Mouse (Mus musculus) megakaryocyte, embryonic 14.5 days (primary cell): ENCODE data around the gene Smyd3. TPM values are rescaled to one million over a fixed set of nuclear protein-coding genes. Genes with fewer than 3 reads are reported as not detected.

Experiments
- H3K27me3 ChIP-seq: replicated peaks from 2 replicates; pipeline ENCODE3; 2012; ENCODE audit warnings: inconsistent platforms
- H3K36me3 ChIP-seq: replicated peaks from 2 replicates; pipeline ENCODE3; 2012; ENCODE audit warnings: low read length, inconsistent platforms, mixed read lengths
- H3K4me1 ChIP-seq: 2 replicates; pipeline ENCODE4 v1.6.1; 2012; ENCODE audit warnings: inconsistent platforms
- H3K4me3 ChIP-seq: replicated peaks from 2 replicates; pipeline ENCODE3; 2012; ENCODE audit warnings: moderate library complexity, mild to moderate bottlenecking, inconsistent platforms
- H3K9me3 ChIP-seq: 2 replicates; pipeline ENCODE4 v1.6.1; 2012; ENCODE audit warnings: inconsistent platforms
- FLI1 ChIP-seq: IDR thresholded peaks from 2 replicates; pipeline ENCODE4 v1.6.1; 2012; ENCODE audit warnings: low read length, inconsistent platforms, mixed read lengths
- GATA1 ChIP-seq: IDR thresholded peaks from 3 replicates; pipeline ENCODE4 v1.6.1; 2012; ENCODE audit warnings: mixed read lengths, low read length, inconsistent platforms, borderline replicate concordance
- polyA plus RNA-seq: library from polyadenylated mRNA; stranded (reverse); fragments of >175 nt; gene quantifications from 2 replicates; pipeline ENCODE4 v1.2.3, GENCODE M21; 2012; ENCODE audit warnings: low replicate concordance; ENCODE audit not compliant: insufficient read depth

The Smyd3 gene
- polyA plus RNA-seq, 1 experiment: 2.4 TPM

- no peaks in the 10 kb centered on the region for H3K4me1 ChIP-seq
- peak overlapping the region; percentile 39 for H3K4me3 ChIP-seq
- no peaks in the 10 kb centered on the region for H3K27me3 ChIP-seq
- TF ChIP-seq GATA1 (no peak), FLI1 (no peak)
- H3K9me3 ChIP-seq: 0 out of 2 replicates have a peak, but pooled peaks cover 4% of the 10 kb centered on the region
- no peaks in the 10 kb centered on the region for H3K36me3 ChIP-seq
These were observed 463.3 kb downstream of the Smyd3 start for GRCm38 (mm10) chr1:179054385-179055116.

- TF ChIP-seq GATA1 (no peak), FLI1 (no peak)
- H3K4me1 ChIP-seq: no peaks in the 10 kb centered on the region
- no peak overlapping the region for H3K4me3 ChIP-seq
These were observed 465.2 kb downstream of the Smyd3 start for GRCm38 (mm10) chr1:179052545-179053180.

GRCm38 (mm10) chr1:179047931-179048596, 469.8 kb downstream of the Smyd3 start:
- H3K4me1 ChIP-seq: no peaks in the 10 kb centered on the region
- no peaks in the 10 kb centered on the region for H3K9me3 ChIP-seq
- no peaks in the 10 kb centered on the region for H3K36me3 ChIP-seq
- no peaks in the 10 kb centered on the region for H3K27me3 ChIP-seq
- H3K4me3 ChIP-seq: no peak overlapping the region
- TF ChIP-seq GATA1 (no peak), FLI1 (no peak)

More at GRCm38 (mm10) chr1:179052545-179053180, 465.2 kb downstream of the Smyd3 start:
- Histone ChIP-seq H3K36me3 (no peaks in the 10 kb centered on the region), H3K27me3 (no peaks in the 10 kb centered on the region), H3K9me3 (0 out of 2 replicates have a peak, but pooled peaks cover 1% of the 10 kb centered on the region)

DNA sequence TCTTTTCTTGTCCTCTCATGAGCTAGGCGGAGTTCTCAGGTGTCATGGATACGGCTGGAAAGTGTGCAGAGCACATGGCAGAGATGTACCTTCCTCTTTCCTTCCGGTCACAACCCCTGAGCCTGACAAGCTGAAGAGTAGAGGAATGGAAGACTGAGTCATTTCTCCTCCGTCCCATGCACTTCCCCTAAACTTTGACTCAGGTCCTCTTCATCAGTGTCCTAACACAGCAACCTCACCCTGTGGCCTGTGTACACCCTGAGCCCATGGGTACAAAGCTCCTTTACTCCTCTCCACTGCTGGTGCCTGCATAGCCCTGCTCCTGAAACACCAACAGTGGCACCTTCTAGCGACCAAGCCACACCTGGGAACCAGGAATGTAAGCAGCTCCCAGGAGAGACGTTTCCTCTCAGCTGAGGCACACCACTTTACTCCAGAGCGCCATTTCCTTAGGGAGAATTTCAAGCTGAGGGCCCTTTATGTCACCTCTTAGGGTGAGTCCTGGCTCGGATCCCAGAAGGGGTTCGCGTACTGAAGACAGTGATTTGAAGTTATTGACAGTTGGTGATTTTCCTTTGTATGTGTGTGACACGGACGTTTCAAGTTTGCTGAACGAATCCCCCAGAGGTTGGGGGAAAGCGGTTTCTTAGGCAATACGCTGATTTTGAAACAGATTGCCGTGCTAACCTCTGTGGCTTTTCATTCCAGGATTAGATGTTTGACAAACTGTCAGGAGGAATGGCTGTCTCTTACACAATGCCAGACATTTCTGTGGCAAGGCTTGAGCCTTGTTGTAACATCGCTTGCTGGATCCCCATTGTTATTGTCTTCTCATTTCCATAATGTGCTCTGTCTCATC, 471.8 kb downstream of the Smyd3 start:
- Histone ChIP-seq H3K36me3 (no peaks in the 10 kb centered on the region), H3K9me3 (no peaks in the 10 kb centered on the region), H3K4me3 (no peak overlapping the region), H3K27me3 (no peaks in the 10 kb centered on the region), H3K4me1 (no peaks in the 10 kb centered on the region)
- TF ChIP-seq GATA1 (no peak), FLI1 (no peak)

GRCm38 (mm10) chr1:179044165-179044564, 473.7 kb downstream of the Smyd3 start:
- TF ChIP-seq FLI1: no peak
- TF ChIP-seq GATA1: no peak

DNA sequence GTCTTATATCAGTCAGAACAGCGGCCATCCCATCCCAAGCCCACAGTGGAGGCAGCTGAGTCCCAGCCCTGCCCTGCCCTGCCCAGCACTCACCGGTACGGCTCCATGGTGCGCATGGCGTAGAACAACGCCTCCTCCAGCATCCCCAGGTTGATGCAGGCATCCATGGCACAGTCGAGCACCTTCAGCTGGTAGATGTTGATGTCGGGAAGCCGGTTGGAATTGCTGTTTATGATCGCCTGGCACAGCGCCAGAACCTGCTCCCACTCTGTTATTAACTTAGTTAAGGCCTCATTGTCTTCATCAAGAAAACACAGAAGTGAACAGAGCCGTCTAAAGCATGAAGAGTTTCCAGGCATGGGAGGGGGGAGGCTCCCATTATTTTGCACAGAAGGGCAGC, 474.2 kb downstream of the Smyd3 start:
- H3K27me3 ChIP-seq: no peaks in the 10 kb centered on the region
- no peaks in the 10 kb centered on the region for H3K9me3 ChIP-seq
- no peaks in the 10 kb centered on the region for H3K4me1 ChIP-seq
- no peaks in the 10 kb centered on the region for H3K36me3 ChIP-seq
- H3K4me3 ChIP-seq: no peak overlapping the region
- TF ChIP-seq GATA1: no peak
- no peak for TF ChIP-seq FLI1

More at GRCm38 (mm10) chr1:179044165-179044564, 473.7 kb downstream of the Smyd3 start:
- H3K4me3 ChIP-seq: no peak overlapping the region
- no peaks in the 10 kb centered on the region for H3K27me3 ChIP-seq
- H3K4me1 ChIP-seq: no peaks in the 10 kb centered on the region
- no peaks in the 10 kb centered on the region for H3K36me3 ChIP-seq
- no peaks in the 10 kb centered on the region for H3K9me3 ChIP-seq

DNA sequence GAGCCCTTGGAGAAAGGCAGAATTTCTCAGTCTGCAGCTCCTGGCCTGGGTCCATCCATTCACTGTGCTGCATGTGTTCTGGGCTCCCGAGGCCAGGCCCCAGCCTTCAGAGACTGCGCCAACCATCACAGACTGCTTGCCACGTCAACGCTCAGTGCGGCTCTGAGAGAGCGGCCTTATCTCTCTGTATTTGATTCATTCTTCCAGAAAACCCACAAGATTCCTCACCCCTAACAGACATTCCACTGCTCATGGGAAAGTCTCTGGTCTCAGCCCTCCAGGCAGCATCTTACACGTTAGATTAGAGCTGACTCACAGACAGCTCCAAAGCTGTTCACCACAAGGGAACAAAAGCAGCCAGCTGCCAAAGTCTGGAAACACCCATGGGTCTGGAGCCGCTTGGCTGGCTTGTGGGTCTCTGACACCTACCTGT, 475.9 kb downstream of the Smyd3 start:
- Histone ChIP-seq H3K27me3 (no peaks in the 10 kb centered on the region), H3K4me1 (no peaks in the 10 kb centered on the region), H3K36me3 (no peaks in the 10 kb centered on the region), H3K4me3 (no peak overlapping the region), H3K9me3 (no peaks in the 10 kb centered on the region)
- TF ChIP-seq GATA1 (no peak), FLI1 (no peak)

DNA sequence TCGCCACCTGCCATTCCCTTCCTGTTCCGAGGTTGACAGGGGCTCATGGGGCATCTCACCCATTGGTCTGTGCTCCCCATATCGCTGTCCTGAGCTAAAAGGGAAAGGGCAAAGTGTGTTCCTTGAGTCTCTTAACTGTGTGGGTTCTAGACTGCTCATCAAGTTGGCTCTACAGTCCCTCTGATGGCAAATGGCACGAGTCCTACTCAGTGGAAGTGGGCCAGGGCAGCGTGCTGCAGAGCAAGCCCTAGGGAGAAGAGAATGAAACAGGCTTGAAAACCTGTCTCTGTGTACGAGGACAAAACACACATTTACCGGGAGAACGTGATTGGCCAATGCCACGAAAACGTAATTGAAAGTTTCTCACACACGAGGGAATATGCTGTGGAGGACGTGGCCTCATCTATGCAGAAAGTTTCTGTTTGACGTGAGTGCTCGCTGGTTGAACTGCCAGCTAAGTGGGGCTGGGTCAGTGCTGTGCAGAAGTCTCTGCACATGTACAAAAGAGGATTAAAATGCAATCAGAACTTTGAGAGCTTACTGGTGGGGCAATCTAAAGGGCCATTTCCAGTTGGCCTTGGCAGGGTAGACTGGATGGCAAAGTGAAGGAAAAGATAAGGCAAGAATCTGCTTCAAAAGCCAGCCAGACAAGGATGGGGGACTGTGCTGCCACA, 476.5 kb downstream of the Smyd3 start:
- Histone ChIP-seq H3K27me3 (no peaks in the 10 kb centered on the region), H3K36me3 (no peaks in the 10 kb centered on the region), H3K4me1 (no peaks in the 10 kb centered on the region), H3K9me3 (no peaks in the 10 kb centered on the region), H3K4me3 (no peak overlapping the region)
- TF ChIP-seq GATA1: no peak
- TF ChIP-seq FLI1: no peak

DNA sequence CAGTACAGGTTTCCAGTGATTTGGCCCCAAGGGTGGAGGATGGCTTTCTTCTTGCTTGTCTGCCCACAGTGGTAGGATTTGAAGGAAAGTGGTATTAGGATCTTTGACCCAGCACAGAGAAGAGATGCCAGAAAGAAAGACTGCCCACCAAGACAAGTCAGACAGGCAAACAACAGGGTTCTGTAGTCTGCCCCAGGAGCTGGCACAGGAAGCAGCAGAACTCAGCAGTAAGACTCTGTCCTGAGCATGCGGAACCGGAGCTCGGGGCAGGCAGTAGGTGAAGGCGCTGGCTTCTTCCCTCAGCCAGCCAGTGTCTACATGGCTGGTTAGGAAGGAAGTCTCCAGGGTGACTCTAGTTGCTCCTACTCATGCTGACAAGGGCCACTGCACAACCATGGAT, 479.0 kb downstream of the Smyd3 start:
- Histone ChIP-seq H3K27me3 (no peaks in the 10 kb centered on the region), H3K9me3 (no peaks in the 10 kb centered on the region), H3K36me3 (no peaks in the 10 kb centered on the region), H3K4me3 (no peak overlapping the region), H3K4me1 (no peaks in the 10 kb centered on the region)
- no peak for TF ChIP-seq FLI1
